Mouse (Mus musculus) heart, embryonic 11.5 days (tissue): ENCODE measurements around the gene Arhgap44. TPM values are rescaled to one million over a fixed set of nuclear protein-coding genes. Genes with fewer than 3 reads are reported as not detected.

Source experiments
- ATAC-seq: fragments of 200-750 bp; cut with Nextera tagmentation; replicated peaks from 2 replicates; pipeline ENCODE4 v1.8.0; 2017; ENCODE audit warnings: moderate library complexity; ENCODE audit not compliant: insufficient number of reproducible peaks, low FRiP score, low TSS enrichment
- H3K27ac ChIP-seq: fragments of 300-500 bp; sonication (generic); 2 replicates; pipeline ENCODE4 v1.5.1; 2014; ENCODE audit warnings: mild to moderate bottlenecking, low read depth, low read length
- H3K27me3 ChIP-seq: fragments of 300-500 bp; sonication (generic); 2 replicates; pipeline ENCODE4 v1.6.1; 2014; ENCODE audit warnings: mild to moderate bottlenecking, low read length, mixed read lengths; ENCODE audit not compliant: control insufficient read depth, insufficient read depth
- H3K36me3 ChIP-seq: fragments of 300-500 bp; sonication (generic); 2 replicates; pipeline ENCODE4 v1.6.1; 2014; ENCODE audit warnings: mild to moderate bottlenecking, low read length, moderate library complexity, mixed read lengths; ENCODE audit not compliant: control insufficient read depth, insufficient read depth
- H3K4me1 ChIP-seq: fragments of 300-500 bp; sonication (generic); 2 replicates; pipeline ENCODE4 v1.6.1; 2014; ENCODE audit warnings: low read length; ENCODE audit not compliant: control insufficient read depth, insufficient read depth
- H3K4me2 ChIP-seq: fragments of 300-500 bp; sonication (generic); 2 replicates; pipeline ENCODE4 v1.6.1; 2014; ENCODE audit warnings: mild to moderate bottlenecking, moderate library complexity
- H3K4me3 ChIP-seq: fragments of 300-500 bp; sonication (generic); 2 replicates; pipeline ENCODE4 v1.5.1; 2014; ENCODE audit warnings: low read depth, low read length
- H3K9ac ChIP-seq: fragments of 300-500 bp; sonication (generic); 2 replicates; pipeline ENCODE4 v1.6.1; 2014; ENCODE audit warnings: mild to moderate bottlenecking, low read depth, low read length, moderate library complexity
- H3K9me3 ChIP-seq: fragments of 300-500 bp; sonication (generic); replicated peaks from 2 replicates; pipeline ENCODE4 v1.6.1; 2016; ENCODE audit warnings: low read length; ENCODE audit not compliant: control insufficient read depth
- WGBS: fragments of 180-500 bp; shearing (Covaris S2); extraction: QIAGEN DNeasy Blood & Tissue Kit; methylation state at CpG from one replicate; pipeline ENCODE4 v1.1.7; 2014; ENCODE audit not compliant: insufficient replicate concordance; 5-methylcytosine and 5-hydroxymethylcytosine counted together
- polyA plus RNA-seq: library from polyadenylated mRNA; unstranded; fragments of >200 nt; fragmentation: Nextera tagmentation; extraction: Ambion mirVana; gene quantifications from 2 replicates; pipeline ENCODE4 v1.2.1, GENCODE M21; 2014

Gene Arhgap44
- polyA plus RNA-seq, 1 experiment from 2014 or later: 10.1 TPM

- Histone ChIP-seq H3K36me3 (peaks cover 25% of the 10 kb centered on the region), H3K9ac (no peak overlapping the region), H3K27me3 (no peaks in the 10 kb centered on the region), H3K27ac (no peak overlapping the region), H3K4me3 (no peak overlapping the region), H3K4me1 (no peaks in the 10 kb centered on the region), H3K9me3 (no peaks in the 10 kb centered on the region), H3K4me2 (no peak overlapping the region)
- no peak for ATAC-seq
- WGBS: 56% methylated on average over 5 of the region's 5 CpGs
These were observed 159.2 kb downstream of the Arhgap44 start for GRCm38 (mm10) chr11:65003611-65004010.

- Histone ChIP-seq H3K9ac (no peak overlapping the region), H3K4me2 (no peak overlapping the region), H3K36me3 (peaks cover 32% of the 10 kb centered on the region), H3K27ac (no peak overlapping the region), H3K27me3 (no peaks in the 10 kb centered on the region), H3K4me1 (no peaks in the 10 kb centered on the region), H3K9me3 (no peaks in the 10 kb centered on the region), H3K4me3 (no peak overlapping the region)
- WGBS: 91% methylated on average over 14 of the region's 14 CpGs
- no peak for ATAC-seq
These were observed 161.0 kb downstream of the Arhgap44 start for GRCm38 (mm10) chr11:65001729-65002128.

GRCm38 (mm10) chr11:64999685-65000084 is 163.1 kb downstream of the Arhgap44 start:
- Histone ChIP-seq H3K36me3 (peaks cover 29% of the 10 kb centered on the region), H3K4me2 (no peak overlapping the region)
- ATAC-seq: no peak

GRCm38 (mm10) chr11:64998439-64998838 is 164.3 kb downstream of the Arhgap44 start:
- no peak overlapping the region for H3K27ac ChIP-seq
- ATAC-seq: no peak
- H3K4me1 ChIP-seq: no peaks in the 10 kb centered on the region
- H3K9me3 ChIP-seq: no peaks in the 10 kb centered on the region
- no peak overlapping the region for H3K9ac ChIP-seq
- no peak overlapping the region for H3K4me3 ChIP-seq
- 88% methylated on average over 3 of the region's 3 CpGs for WGBS
- H3K36me3 ChIP-seq: peaks cover 29% of the 10 kb centered on the region
- no peak overlapping the region for H3K4me2 ChIP-seq
- no peaks in the 10 kb centered on the region for H3K27me3 ChIP-seq

More at GRCm38 (mm10) chr11:64999685-65000084, 163.1 kb downstream of the Arhgap44 start:
- H3K4me1 ChIP-seq: no peaks in the 10 kb centered on the region
- H3K27ac ChIP-seq: no peak overlapping the region
- H3K9ac ChIP-seq: no peak overlapping the region
- H3K27me3 ChIP-seq: no peaks in the 10 kb centered on the region
- WGBS: 90% methylated on average over 5 of the region's 5 CpGs
- H3K4me3 ChIP-seq: no peak overlapping the region
- H3K9me3 ChIP-seq: no peaks in the 10 kb centered on the region

- no peak overlapping the region for H3K4me3 ChIP-seq
- H3K9me3 ChIP-seq: no peaks in the 10 kb centered on the region
- no peaks in the 10 kb centered on the region for H3K27me3 ChIP-seq
- WGBS: 89% methylated on average over 2 of the region's 2 CpGs
- no peak for ATAC-seq
- H3K9ac ChIP-seq: no peak overlapping the region
- no peaks in the 10 kb centered on the region for H3K4me1 ChIP-seq
- H3K4me2 ChIP-seq: no peak overlapping the region
- no peak overlapping the region for H3K27ac ChIP-seq
- H3K36me3 ChIP-seq: peaks cover 35% of the 10 kb centered on the region
These were observed 174.2 kb downstream of the Arhgap44 start for GRCm38 (mm10) chr11:64988556-64988955.

GRCm38 (mm10) chr11:64979489-64979845 is 183.3 kb downstream of the Arhgap44 start:
- H3K4me3 ChIP-seq: peak overlapping the region; percentile 95

GRCm38 (mm10) chr11:64978720-64979488 is 183.9 kb downstream of the Arhgap44 start, which contains the start of gene Elac2:
TSS of gene Elac2 (plus strand) at chr11:64979038.
- H3K36me3 ChIP-seq: peaks cover 5% of the 10 kb centered on the region; the same call in 1 of the 2 replicates
- peak within 1 kb of the TSS; percentile 95 for H3K4me3 ChIP-seq
- no peak within 1 kb of the TSS for H3K27ac ChIP-seq
- WGBS: under 1% methylated on average over 62 of the region's 65 CpGs
- no peaks in the 10 kb centered on the region for H3K27me3 ChIP-seq
- H3K4me2 ChIP-seq: peak within 1 kb of the TSS; percentile 94
- no peaks in the 10 kb centered on the region for H3K9me3 ChIP-seq
- ATAC-seq: peak; percentile 100
- peak within 1 kb of the TSS; percentile 86 for H3K9ac ChIP-seq
- H3K4me1 ChIP-seq: peaks cover 8% of the 10 kb centered on the region; the same call in 1 of the 2 replicates

More at GRCm38 (mm10) chr11:64979489-64979845, 183.3 kb downstream of the Arhgap44 start:
- H3K4me1 ChIP-seq: peaks cover 8% of the 10 kb centered on the region; the same call in 1 of the 2 replicates
- peaks cover 9% of the 10 kb centered on the region for H3K36me3 ChIP-seq
- peak overlapping the region; percentile 94 for H3K4me2 ChIP-seq
- H3K9ac ChIP-seq: peak overlapping the region; percentile 86
- H3K27ac ChIP-seq: no peak overlapping the region
- H3K9me3 ChIP-seq: no peaks in the 10 kb centered on the region
- H3K27me3 ChIP-seq: no peaks in the 10 kb centered on the region
- ATAC-seq: no peak
- WGBS: 9% methylated on average over 9 of the region's 9 CpGs

- Histone ChIP-seq H3K4me2 (no peak overlapping the region), H3K4me3 (no peak overlapping the region), H3K9ac (no peak overlapping the region), H3K9me3 (no peaks in the 10 kb centered on the region), H3K36me3 (no peaks in the 10 kb centered on the region), H3K27ac (no peak overlapping the region), H3K27me3 (peaks cover 2% of the 10 kb centered on the region; the same call in 1 of the 2 replicates), H3K4me1 (no peaks in the 10 kb centered on the region)
- ATAC-seq: no peak
- 70% methylated on average over 2 of the region's 2 CpGs for WGBS
These were observed 190.3 kb downstream of the Arhgap44 start for GRCm38 (mm10) chr11:64972418-64972817.
